Mouse (Mus musculus): ENCODE measurements around the gene Hist1h2bk.

DNA sequence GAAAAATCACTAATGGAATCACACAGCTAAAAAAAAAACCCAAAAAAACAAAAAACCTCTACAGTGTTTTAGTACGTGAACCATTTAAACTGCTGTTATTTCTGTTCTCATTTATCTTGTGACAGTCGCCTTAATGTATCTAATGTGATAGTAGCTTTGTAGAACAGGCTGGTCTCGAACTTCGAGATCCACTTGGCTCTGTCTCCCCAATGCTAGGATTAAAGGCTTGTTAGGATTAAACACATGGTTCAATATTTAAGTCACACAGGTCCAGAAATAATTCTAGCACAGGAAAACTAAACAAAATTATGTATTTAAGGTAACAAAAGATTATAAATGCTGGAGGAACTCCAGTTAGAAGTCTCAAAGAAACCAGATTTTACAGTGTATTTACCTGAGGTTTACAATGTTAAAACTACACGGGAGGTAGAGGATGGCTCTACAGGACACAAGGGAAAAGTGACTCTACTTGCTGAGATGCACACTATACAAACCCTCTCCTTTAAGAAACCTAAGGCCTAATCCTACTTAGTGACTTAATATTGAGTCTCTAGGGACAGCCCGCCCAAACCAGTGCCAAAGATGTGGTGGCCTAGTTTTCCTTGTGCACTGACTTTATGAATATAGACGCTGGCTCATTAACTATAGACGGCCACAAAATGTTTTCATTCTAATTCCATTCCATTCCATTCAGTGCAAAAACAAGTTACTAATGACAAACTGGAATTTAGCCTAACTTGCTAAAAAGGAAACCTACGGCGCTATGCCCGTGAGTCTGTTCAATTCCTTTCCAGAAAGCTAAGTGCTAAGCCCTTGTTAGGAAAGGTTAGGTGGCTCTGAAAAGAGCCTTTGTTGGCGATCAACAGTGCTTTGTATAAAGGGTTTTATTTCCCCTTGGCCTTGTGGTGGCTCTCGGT, 6.2 kb downstream of the Hist1h2bk start:
- TF ChIP-seq CTCF (IDR thresholded peaks at IDR 0.05; ENCODE audit: insufficient read depth, low read depth, low read length): no peak
- TF ChIP-seq POLR2A (IDR thresholded peaks at IDR 0.05; ENCODE audit: insufficient read depth, low read depth, low read length): no peak

All from olfactory bulb, adult 2 months (tissue).